Mouse (Mus musculus) kidney, adult 18-20 months (tissue): ENCODE measurements around the gene Eri3.

Source experiments
- DNase-seq: peaks from one replicate; pipeline ENCODE4 v3.0.0; 2021

The Eri3 gene

DNA sequence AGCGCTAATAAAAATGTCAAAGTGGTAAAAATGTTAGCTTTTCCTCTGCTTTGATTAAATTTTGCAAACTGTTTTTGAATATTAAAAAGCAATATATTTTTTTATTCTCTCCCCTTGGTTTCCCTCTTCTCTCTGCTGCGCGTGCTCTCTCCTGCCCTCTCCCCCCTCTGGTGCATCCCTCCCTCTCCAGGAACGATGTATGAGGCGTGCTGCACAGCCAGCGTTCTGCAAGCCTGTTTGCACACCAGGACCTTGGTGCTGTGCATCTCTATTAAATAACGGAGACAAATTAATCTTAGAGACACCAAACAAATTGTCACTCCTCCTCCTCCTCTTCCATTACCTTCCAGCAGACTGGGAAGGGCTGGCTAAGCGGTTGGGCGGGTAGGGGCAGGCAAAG, 31.5 kb downstream of the Eri3 start:
- no peak for DNase-seq

- DNase-seq: no peak
Measured at GRCm38 (mm10) chr4:117585995-117586394, 35.8 kb downstream of the Eri3 start.

- no peak for DNase-seq
Measured at GRCm38 (mm10) chr4:117587447-117587846, 37.3 kb downstream of the Eri3 start.

DNA sequence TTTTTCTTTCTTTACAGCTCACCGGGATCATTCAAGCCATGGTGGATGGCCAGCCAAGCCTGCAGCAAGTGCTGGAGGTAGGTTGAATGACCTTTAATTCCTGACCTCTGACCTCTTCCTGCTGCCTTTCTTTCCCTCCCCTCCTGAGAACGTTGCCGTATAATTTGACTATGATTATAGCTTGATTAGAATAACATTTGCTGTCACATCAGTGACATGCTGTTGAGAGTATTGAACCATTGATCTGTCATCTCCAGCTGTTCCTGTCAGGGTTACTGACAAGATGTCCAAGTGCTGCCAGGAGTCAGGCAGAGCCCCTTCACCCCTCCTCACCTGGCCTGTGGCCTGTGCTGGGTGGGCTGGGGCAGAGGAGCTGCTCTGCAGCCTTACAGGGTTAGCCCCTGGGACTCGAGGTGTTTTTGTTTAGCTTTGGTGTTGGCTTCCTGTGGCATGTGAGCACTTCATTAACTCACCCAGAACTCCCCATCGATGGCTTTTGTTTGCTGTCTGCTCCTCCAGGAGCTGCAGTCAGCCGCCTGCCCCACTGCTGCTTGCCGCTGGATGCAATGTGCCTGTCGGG, 39.0 kb downstream of the Eri3 start:
- no peak for DNase-seq

- no peak for DNase-seq
Measured at GRCm38 (mm10) chr4:117590781-117591180, 40.6 kb downstream of the Eri3 start.

DNA sequence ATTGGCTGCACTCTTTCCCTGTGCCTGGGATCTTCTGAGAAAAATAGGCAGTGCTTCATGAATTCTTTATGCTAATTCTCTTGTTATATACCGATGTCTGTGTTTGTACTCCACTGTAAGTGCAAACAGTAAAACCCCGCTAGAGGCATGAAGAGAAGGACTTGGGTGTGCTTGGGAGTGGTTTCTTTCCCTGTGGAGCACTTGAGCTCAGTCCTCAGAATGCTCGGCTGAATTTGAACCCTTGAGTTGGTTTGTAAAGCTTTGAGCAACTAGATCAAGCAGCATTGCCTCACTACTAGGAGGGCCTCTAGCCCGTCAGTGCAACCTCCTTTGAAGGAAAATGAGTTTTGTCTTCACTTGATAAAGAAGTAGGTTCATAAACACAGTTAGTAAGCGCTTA, 42.0 kb downstream of the Eri3 start:
- no peak for DNase-seq

DNA sequence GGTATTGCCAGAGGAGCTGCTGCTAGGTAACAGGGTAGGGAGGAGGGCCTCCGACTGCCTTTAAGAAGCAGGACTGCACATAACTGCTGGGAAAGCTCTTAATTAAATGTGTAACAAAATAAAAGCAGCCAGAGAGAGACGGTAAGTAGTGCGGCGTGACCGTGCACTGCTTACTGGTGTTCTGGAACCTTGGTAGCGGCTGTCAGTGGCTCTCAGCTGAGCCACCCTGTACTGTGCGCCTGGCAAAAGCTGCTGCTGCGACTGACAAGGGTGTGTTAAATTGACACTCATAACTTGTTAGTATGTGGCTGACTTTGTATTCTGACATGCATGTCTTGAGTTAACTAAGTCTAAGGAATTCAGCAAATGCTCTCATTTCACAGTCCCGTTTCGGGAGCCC, 45.1 kb downstream of the Eri3 start:
- DNase-seq: no peak

DNA sequence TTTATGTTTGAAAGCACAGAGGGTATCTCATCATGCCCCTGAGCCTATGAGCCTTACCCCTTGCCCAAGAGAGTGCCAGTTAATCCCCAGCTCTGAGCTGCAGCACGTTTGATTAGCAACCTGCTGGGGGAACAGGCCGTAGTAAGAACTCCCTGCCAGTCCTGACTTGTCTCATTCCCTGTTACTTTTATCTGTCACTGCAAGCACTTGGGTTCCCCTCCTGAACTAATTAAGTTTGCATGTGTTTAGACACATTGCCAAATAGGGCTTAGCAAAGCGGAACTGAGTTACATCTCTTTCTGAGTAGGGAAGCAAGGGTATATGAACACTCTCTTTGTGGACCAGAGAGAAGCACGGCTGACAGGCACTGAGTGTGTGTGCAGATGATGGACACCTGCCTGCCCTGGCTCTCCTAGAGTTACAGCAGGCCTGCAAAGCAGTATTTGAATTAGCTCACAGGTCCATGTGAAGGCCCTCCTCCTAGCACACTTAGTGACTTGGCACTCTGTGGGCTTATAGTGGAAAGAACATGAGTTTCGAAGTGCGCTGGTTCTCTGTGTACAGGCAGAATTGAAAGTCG, 49.9 kb downstream of the Eri3 start:
- DNase-seq: no peak

- no peak for DNase-seq
Measured at GRCm38 (mm10) chr4:117601338-117601776, 51.2 kb downstream of the Eri3 start.

DNA sequence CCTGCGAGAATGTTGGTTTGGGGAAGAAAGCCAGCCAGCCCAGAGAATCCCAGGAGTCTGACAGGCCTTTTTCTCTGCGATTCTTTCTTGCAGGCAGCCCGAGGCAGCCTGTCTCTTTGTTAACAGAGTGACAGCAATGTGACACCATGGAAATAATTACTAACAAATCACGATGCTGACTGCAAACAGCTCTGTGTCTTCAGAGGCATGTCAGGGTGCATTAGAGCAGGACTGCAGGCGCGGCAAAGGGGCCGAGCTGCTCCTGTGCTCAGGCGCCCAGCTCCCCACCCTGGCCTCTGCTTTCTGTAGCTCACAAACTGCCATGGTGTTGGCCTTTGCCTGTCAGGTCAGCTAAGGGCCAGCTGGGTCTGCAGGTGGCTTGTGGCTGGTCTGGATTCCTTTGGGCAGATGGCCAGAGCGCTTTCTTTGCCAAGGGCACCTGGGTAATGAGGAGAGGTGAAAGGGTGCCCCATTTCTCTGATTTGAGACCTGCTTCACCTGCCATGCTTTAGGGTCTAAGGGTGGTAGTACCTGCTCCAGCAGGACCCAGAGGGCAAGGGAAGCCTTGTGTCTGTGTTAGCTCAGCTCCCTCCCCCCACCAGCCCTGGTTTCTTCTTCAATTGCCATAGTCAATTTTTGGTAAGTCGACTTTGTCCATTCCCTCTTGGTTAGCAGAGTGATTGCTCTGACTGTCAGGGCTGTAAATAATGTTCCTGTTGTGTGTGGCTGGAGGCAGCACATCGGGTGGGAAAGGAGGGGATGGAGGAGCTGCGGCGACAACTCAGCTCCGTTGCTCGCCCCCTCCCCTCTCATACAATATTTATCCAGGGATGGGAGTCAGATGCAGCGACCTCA, 55.2 kb downstream of the Eri3 start:
- peak; percentile 31 for DNase-seq

DNA sequence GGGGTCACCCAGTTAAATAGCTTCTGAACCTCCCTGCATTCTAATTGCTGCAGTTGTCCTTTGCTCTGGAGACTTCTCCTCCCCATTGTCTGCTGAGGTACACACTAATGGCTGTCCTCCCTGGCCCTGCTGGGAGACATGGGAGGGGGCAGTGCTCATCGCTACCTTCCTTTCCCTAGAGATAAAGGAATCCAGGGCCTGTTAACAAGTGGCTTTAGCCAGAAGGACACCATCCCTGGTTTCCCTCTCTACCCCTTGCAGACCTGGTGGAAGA, 55.7 kb downstream of the Eri3 start:
- no peak for DNase-seq

GRCm38 (mm10) chr4:117606831-117607610, 56.9 kb downstream of the Eri3 start:
- no peak for DNase-seq

GRCm38 (mm10) chr4:117608265-117608664, 58.1 kb downstream of the Eri3 start:
- no peak for DNase-seq

DNA sequence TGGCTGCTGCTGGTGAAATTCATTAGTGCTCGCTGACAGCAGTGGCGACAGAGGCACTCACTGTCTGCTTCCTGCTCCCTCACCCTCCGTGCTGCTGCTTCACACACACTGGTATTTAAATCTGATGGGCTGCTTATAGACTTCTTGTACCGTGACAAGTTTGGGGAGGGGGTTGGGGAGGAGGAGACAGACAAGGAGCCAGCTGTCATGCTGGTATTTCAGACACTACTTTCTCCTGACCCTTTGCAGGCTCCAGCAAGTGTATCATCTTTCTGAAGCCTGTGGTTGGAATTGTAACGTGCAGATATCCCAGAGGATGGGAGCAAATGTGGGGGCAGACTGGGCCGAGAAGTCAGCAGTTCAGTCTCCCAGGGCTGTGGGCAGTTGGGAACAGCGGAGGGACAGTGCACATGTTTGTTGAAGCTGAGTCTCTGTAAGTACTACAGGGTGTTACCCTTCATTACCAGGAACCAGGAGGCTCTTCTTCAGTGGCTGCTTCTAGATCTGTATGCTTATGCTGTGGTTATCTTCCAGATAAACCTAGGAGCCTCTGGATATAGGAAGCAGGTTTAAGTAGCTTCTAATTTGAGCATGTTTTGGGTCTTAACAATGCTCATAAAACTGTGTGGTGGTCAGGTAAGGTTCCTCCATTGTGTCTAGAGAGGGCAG, 59.3 kb downstream of the Eri3 start:
- DNase-seq: no peak

DNA sequence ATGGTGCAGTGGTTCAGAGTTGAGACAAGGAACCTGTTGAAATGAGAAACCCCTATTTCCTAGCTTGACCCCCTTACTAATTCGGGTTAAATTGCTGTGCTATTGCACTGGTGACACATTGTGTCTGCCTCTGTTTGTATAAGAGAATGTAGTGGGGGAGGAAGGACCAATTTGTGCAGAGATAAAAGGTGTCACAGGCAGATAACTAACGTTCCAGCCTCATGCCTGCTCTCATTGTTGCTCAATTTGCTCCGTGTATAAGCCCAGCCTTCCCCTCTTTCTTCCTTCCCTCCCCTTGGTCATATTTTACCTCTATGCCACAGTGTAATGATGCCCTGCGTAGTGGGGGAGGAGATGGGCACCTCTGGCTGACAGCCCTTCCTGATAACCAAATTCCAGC, 61.2 kb downstream of the Eri3 start:
- no peak for DNase-seq

- no peak for DNase-seq
Measured at GRCm38 (mm10) chr4:117611814-117612213, 61.6 kb downstream of the Eri3 start.

- DNase-seq: no peak
Measured at GRCm38 (mm10) chr4:117612713-117613112, 62.5 kb downstream of the Eri3 start.

- DNase-seq: no peak
Measured at GRCm38 (mm10) chr4:117613153-117613773, 63.1 kb downstream of the Eri3 start.

GRCm38 (mm10) chr4:117616600-117616999, 66.4 kb downstream of the Eri3 start:
- no peak for DNase-seq

DNA sequence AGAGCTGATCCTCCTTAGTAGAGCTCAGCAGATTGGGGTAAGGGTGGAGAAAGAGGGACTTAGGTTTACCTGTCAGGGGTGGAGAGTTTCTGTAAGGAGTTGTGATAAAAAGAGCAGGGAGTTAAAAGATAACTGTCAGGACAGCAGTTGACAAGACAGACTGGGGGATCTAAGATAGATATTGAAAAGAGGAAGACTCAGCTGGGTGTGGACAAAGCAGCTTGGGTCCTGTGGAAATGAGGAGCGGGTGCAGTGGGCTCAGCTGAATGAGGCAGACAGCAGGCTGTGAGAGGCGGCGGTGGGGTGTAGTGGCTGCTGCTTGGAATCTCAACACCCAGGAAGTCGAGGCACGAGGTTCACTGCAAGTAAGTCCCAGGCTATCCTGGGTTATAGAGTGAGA, 72.1 kb downstream of the Eri3 start:
- DNase-seq: no peak

DNA sequence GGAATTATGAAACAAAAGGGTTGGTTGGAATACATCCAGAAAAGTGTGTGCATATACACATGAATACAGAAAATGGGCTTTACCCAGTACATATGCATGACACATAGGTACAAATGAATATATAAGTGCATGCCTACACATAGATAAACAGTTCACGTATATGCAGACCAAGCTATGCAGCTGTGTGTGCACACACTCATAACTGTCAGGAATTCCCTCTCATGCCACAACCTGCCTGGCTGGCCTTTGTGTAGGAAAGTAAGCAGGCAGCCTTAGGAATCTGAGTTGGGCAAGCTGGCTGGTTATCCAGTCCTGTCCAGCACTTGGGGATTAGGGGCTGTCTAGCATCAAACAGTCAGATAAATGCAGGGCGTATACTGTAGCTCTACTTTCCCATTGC, 72.9 kb downstream of the Eri3 start:
- DNase-seq: no peak

DNA sequence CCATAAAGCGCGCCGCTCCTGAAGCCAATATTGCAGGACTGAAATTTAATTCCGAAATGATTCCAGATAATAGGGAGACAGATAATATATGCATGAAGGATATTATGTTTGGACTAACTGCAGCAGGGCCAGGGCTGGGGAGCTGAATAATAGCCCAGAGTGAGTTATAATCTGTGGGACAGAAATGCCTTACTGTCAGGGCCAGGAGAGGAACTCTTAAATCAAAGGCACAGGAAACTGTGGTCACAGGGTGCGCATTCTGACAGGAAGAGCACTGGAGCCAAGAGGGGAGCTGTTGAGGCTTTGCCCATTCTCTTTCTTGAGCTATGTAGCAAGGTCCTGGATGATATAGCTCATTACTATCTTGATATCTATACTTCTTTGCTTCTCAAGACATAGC, 74.5 kb downstream of the Eri3 start:
- peak; percentile 19 for DNase-seq

GRCm38 (mm10) chr4:117628464-117628863, 78.3 kb downstream of the Eri3 start:
- no peak for DNase-seq
